Mouse (Mus musculus) neural tube, embryonic 12.5 days (tissue): ENCODE measurements around the gene Sdhb. TPM values are rescaled to one million over a fixed set of nuclear protein-coding genes. Genes with fewer than 3 reads are reported as not detected.
A peak's percentile ranks its signal among the peaks of the same experiment; 100 is the strongest.

Experiments
- ATAC-seq: fragments of 200-750 bp; cut with Nextera tagmentation; 2 replicates; pipeline ENCODE4 v1.8.0; 2017; ENCODE audit warnings: low read depth, mild to moderate bottlenecking, moderate TSS enrichment, moderate library complexity; ENCODE audit not compliant: low FRiP score
- H3K27ac ChIP-seq: fragments of 300-500 bp; sonication (generic); 2 replicates; pipeline ENCODE4 v1.5.1; 2016
- H3K27me3 ChIP-seq: fragments of 300-500 bp; sonication (generic); replicated peaks from 2 replicates; pipeline ENCODE4 v1.6.1; 2016; ENCODE audit warnings: mild to moderate bottlenecking
- H3K36me3 ChIP-seq: fragments of 300-500 bp; sonication (generic); 2 replicates; pipeline ENCODE4 v1.6.1; 2016; ENCODE audit warnings: mild to moderate bottlenecking
- H3K4me1 ChIP-seq: fragments of 300-500 bp; sonication (generic); 2 replicates; pipeline ENCODE4 v1.6.1; 2016
- H3K4me2 ChIP-seq: fragments of 300-500 bp; sonication (generic); replicated peaks from 2 replicates; pipeline ENCODE4 v1.6.1; 2016; ENCODE audit warnings: mild to moderate bottlenecking
- H3K4me3 ChIP-seq: fragments of 300-500 bp; sonication (generic); 2 replicates; pipeline ENCODE4 v1.5.1; 2016
- H3K9ac ChIP-seq: fragments of 300-500 bp; sonication (generic); 2 replicates; pipeline ENCODE4 v1.6.1; 2016; ENCODE audit warnings: mild to moderate bottlenecking
- H3K9me3 ChIP-seq: fragments of 300-500 bp; sonication (generic); 2 replicates; pipeline ENCODE4 v1.6.1; 2016; ENCODE audit warnings: mild to moderate bottlenecking
- WGBS: fragments of 180-500 bp; shearing (Covaris S2); methylation state at CpG from one replicate; pipeline ENCODE4 v1.1.7; 2016; 5-methylcytosine and 5-hydroxymethylcytosine counted together
- polyA plus RNA-seq: library from polyadenylated mRNA; unstranded; fragments of >200 nt; fragmentation: Nextera tagmentation; extraction: Ambion mirVana; gene quantifications from 2 replicates; pipeline ENCODE4 v1.2.1, GENCODE M21; 2016

Gene Sdhb
- polyA plus RNA-seq, 1 experiment from 2014 or later, result 403 TPM

DNA sequence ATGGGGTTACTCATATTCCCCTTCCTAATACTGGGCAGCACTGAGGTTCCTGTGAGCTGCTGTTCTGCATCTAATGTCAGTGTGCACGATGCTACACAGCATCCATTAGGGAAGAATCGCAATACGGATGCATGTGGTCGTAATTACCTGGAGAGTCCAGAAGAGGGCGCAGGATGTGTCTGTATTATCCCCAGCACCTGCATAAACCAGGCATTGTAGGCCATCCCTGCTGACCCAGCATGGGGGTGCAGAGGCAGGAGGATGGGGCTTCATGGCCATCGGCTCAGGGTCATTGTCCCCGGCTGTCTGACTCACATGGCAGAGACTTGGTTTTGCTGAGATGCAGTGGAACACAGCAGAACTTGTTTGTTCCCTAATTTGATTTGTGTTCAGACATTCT is 3.6 kb downstream of the Sdhb start:
- H3K9ac ChIP-seq, result no peak overlapping the region
- no peak for ATAC-seq
- 17% methylated on average over 7 of the region's 7 CpGs for WGBS

GRCm38 (mm10) chr4:140967386-140968159 is 6.6 kb downstream of the Sdhb start:
- peaks cover 8% of the 10 kb centered on the region; the same call in 1 of the 2 replicates for H3K4me1 ChIP-seq

More for the DNA sequence above, 3.6 kb downstream of the Sdhb start:
- Histone ChIP-seq H3K27me3 (no peaks in the 10 kb centered on the region), H3K4me2 (no peak overlapping the region), H3K4me3 (no peak overlapping the region), H3K27ac (no peak overlapping the region), H3K4me1 (peaks cover 20% of the 10 kb centered on the region), H3K36me3 (peaks cover 35% of the 10 kb centered on the region), H3K9me3 (no peaks in the 10 kb centered on the region)

DNA sequence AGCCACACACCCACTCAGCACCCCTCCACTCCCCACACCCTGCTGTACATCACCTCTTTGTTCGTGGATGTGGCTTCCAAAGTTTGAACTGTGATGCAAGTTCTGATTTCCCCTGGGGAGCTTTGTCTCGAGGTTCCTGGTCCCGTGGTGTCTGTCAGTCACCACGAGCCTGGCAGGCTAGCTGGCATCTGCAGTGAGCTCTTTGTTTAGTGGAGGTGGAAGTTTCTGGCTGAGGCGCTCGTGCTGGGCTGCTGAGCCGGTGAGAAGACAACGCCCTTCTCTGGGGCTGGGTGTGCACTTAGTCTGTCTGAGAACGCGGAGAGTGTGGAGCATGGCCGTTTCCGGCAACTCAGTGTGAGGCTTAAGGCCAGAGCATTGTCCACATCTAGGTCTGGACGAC is 10.7 kb downstream of the Sdhb start:
- H3K9ac ChIP-seq, result no peak overlapping the region
- no peaks in the 10 kb centered on the region for H3K9me3 ChIP-seq
- no peaks in the 10 kb centered on the region for H3K27me3 ChIP-seq
- H3K4me3 ChIP-seq, result no peak overlapping the region
- no peak overlapping the region for H3K27ac ChIP-seq
- ATAC-seq, result no peak
- H3K36me3 ChIP-seq, result peaks cover 94% of the 10 kb centered on the region
- H3K4me2 ChIP-seq, result no peak overlapping the region
- WGBS, result 92% methylated on average over 13 of the region's 13 CpGs
- H3K4me1 ChIP-seq, result no peaks in the 10 kb centered on the region

More at GRCm38 (mm10) chr4:140967386-140968159, 6.6 kb downstream of the Sdhb start:
- no peaks in the 10 kb centered on the region for H3K27me3 ChIP-seq
- no peak overlapping the region for H3K4me2 ChIP-seq
- H3K9ac ChIP-seq, result no peak overlapping the region
- ATAC-seq, result no peak
- H3K36me3 ChIP-seq, result peaks cover 63% of the 10 kb centered on the region
- no peak overlapping the region for H3K4me3 ChIP-seq
- no peaks in the 10 kb centered on the region for H3K9me3 ChIP-seq
- H3K27ac ChIP-seq, result no peak overlapping the region
- 89% methylated on average over 11 of the region's 11 CpGs for WGBS

DNA sequence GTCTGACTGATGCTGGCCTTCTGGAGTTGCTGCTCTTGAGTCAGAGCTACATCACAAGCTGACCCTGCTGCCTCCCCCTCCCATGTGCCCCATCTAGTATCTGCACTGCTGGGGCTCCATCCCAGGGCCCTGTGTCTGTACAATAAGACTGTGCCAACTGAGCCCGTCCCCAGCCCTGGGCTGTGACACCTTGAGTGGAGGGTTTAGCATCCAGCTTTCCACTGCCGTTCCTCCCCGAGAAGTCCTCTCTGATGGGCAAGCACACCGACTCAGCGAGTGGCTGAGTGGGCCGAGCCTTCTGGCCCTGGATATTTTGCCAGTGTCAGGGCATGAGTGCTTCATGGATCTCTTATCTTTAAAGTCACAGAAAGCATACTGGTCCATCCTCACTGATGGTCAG is 13.4 kb downstream of the Sdhb start:
- Histone ChIP-seq H3K4me3 (no peak overlapping the region), H3K27ac (no peak overlapping the region), H3K9me3 (no peaks in the 10 kb centered on the region), H3K9ac (no peak overlapping the region), H3K4me2 (no peak overlapping the region), H3K27me3 (no peaks in the 10 kb centered on the region), H3K4me1 (no peaks in the 10 kb centered on the region), H3K36me3 (peaks cover 98% of the 10 kb centered on the region)
- 94% methylated on average over 6 of the region's 6 CpGs for WGBS
- ATAC-seq, result no peak

DNA sequence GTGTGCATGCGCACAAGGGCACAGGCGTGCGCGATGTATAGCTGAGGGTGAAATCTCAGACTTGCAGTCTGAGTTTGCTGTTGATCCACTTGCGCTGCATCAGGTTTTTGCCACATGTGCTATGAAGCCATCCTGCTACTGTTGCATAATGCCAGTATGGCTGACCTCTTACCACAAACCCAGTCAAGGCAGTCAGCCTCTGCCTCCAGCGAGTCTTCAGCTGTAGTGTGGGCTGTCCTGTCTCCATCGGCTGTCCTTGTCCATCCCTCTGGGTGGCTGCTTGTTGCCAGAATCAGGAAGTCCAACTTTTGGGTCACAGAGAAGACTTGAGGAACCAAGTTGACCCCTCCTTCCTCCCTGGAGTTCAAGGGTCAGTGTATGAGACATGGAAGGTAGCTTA is 14.4 kb downstream of the Sdhb start:
- 94% methylated on average over 7 of the region's 7 CpGs for WGBS

GRCm38 (mm10) chr4:140977278-140977677 is 16.3 kb downstream of the Sdhb start:
- no peak overlapping the region for H3K27ac ChIP-seq
- no peak overlapping the region for H3K9ac ChIP-seq
- no peak overlapping the region for H3K4me3 ChIP-seq
- WGBS, result 89% methylated on average over 10 of the region's 10 CpGs
- H3K9me3 ChIP-seq, result no peaks in the 10 kb centered on the region
- peaks cover 77% of the 10 kb centered on the region for H3K36me3 ChIP-seq
- H3K4me1 ChIP-seq, result no peaks in the 10 kb centered on the region
- no peak for ATAC-seq
- no peaks in the 10 kb centered on the region for H3K27me3 ChIP-seq
- no peak overlapping the region for H3K4me2 ChIP-seq

More for the DNA sequence above, 14.4 kb downstream of the Sdhb start:
- Histone ChIP-seq H3K27me3 (no peaks in the 10 kb centered on the region), H3K36me3 (peaks cover 96% of the 10 kb centered on the region), H3K9me3 (no peaks in the 10 kb centered on the region), H3K9ac (no peak overlapping the region), H3K4me3 (no peak overlapping the region), H3K4me2 (no peak overlapping the region), H3K4me1 (no peaks in the 10 kb centered on the region), H3K27ac (no peak overlapping the region)
- no peak for ATAC-seq

- Histone ChIP-seq H3K27ac (no peak overlapping the region), H3K27me3 (no peaks in the 10 kb centered on the region), H3K9me3 (no peaks in the 10 kb centered on the region), H3K9ac (no peak overlapping the region), H3K4me2 (no peak overlapping the region), H3K4me3 (no peak overlapping the region), H3K36me3 (peaks cover 69% of the 10 kb centered on the region), H3K4me1 (no peaks in the 10 kb centered on the region)
- no peak for ATAC-seq
- 95% methylated on average over 14 of the region's 14 CpGs for WGBS
Observed at GRCm38 (mm10) chr4:140977886-140978692, 17.1 kb downstream of the Sdhb start.

DNA sequence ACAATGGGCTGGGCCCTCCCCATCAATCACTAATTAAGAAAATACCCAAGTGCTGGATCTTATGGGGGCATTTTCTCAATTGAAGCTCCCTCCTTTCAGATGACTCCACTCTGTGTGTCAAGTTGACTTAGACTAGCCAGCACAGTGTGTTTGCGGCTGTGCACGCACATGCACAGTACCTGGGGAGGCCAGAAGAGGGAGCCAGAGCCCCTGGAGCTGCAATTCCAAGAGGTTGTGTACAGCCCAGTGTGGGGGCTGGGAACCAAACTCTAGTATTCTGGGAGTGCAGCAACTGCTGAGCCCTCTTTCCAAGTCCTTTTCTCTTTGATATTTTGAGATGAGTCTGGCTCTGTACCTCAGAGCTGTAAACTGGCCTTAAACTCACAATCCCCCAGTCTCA is 20.6 kb downstream of the Sdhb start:
- WGBS, result 78% methylated on average over 2 of the region's 2 CpGs
- Histone ChIP-seq H3K9me3 (no peaks in the 10 kb centered on the region), H3K4me1 (peaks cover 9% of the 10 kb centered on the region; the same call in 1 of the 2 replicates), H3K36me3 (peaks cover 35% of the 10 kb centered on the region), H3K4me3 (no peak overlapping the region), H3K27ac (no peak overlapping the region), H3K27me3 (no peaks in the 10 kb centered on the region), H3K9ac (no peak overlapping the region), H3K4me2 (no peak overlapping the region)
- no peak for ATAC-seq

GRCm38 (mm10) chr4:140982808-140983207 is 21.8 kb downstream of the Sdhb start:
- Histone ChIP-seq H3K27me3 (no peaks in the 10 kb centered on the region), H3K4me3 (no peak overlapping the region), H3K36me3 (peaks cover 23% of the 10 kb centered on the region), H3K4me1 (peaks cover 16% of the 10 kb centered on the region), H3K27ac (no peak overlapping the region), H3K9me3 (no peaks in the 10 kb centered on the region), H3K9ac (no peak overlapping the region), H3K4me2 (no peak overlapping the region)
- ATAC-seq, result no peak
- WGBS, result 61% methylated on average over 4 of the region's 4 CpGs

GRCm38 (mm10) chr4:140983442-140983841 is 22.4 kb downstream of the Sdhb start:
- WGBS, result 24% methylated on average over 9 of the region's 9 CpGs
- H3K4me2 ChIP-seq, result no peak overlapping the region
- no peaks in the 10 kb centered on the region for H3K27me3 ChIP-seq
- H3K4me3 ChIP-seq, result no peak overlapping the region
- no peak overlapping the region for H3K27ac ChIP-seq
- H3K9ac ChIP-seq, result no peak overlapping the region
- peaks cover 16% of the 10 kb centered on the region for H3K36me3 ChIP-seq
- H3K9me3 ChIP-seq, result no peaks in the 10 kb centered on the region
- H3K4me1 ChIP-seq, result peaks cover 23% of the 10 kb centered on the region
- no peak for ATAC-seq

DNA sequence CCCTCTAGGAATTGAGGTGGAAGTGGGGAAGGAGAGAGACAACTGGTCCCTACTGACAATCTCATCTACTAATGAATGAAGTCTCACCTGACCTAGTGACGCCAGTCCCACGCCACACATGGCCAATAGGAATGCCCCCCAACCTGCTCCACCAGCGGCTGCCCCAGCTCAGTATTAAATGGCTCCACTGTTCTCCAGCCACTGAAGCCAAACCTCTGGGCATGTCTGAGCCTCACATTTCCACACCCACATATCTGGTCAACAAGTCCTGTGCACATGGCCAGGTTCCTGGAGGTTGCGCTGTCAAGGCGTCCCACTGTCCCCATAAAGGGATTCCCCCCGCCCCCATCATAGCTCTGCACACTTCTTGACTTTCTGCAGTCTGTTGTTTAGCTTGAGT is 23.5 kb downstream of the Sdhb start:
- H3K4me3 ChIP-seq, result no peak overlapping the region
- no peak overlapping the region for H3K27ac ChIP-seq
- H3K9me3 ChIP-seq, result no peaks in the 10 kb centered on the region
- peaks cover 5% of the 10 kb centered on the region for H3K36me3 ChIP-seq
- H3K27me3 ChIP-seq, result no peaks in the 10 kb centered on the region
- H3K4me2 ChIP-seq, result no peak overlapping the region
- H3K4me1 ChIP-seq, result peaks cover 34% of the 10 kb centered on the region
- H3K9ac ChIP-seq, result no peak overlapping the region
- ATAC-seq, result no peak
- 84% methylated on average over 6 of the region's 6 CpGs for WGBS

GRCm38 (mm10) chr4:140986024-140986710 is 25.2 kb downstream of the Sdhb start:
- peaks cover 35% of the 10 kb centered on the region for H3K4me1 ChIP-seq
- peak overlapping the region; percentile 78 for H3K4me2 ChIP-seq
- ATAC-seq, result peak; percentile 45
- H3K27me3 ChIP-seq, result no peaks in the 10 kb centered on the region
- no peaks in the 10 kb centered on the region for H3K9me3 ChIP-seq
- peak overlapping the region; percentile 50; the same call in 1 of the 2 replicates for H3K27ac ChIP-seq
- WGBS, result 28% methylated on average over 15 of the region's 15 CpGs
- H3K9ac ChIP-seq, result peak overlapping the region; percentile 93
- peak overlapping the region; percentile 92 for H3K4me3 ChIP-seq
- H3K36me3 ChIP-seq, result no peaks in the 10 kb centered on the region
